Mouse (Mus musculus): Measurements from ENCODE around the gene Tdrd3. TPM values are rescaled to one million over a fixed set of nuclear protein-coding genes. Genes with fewer than 3 reads are reported as not detected.

The Tdrd3 gene
- polyA plus RNA-seq, 1 experiment from 2014 or later = 16.2 TPM

DNA sequence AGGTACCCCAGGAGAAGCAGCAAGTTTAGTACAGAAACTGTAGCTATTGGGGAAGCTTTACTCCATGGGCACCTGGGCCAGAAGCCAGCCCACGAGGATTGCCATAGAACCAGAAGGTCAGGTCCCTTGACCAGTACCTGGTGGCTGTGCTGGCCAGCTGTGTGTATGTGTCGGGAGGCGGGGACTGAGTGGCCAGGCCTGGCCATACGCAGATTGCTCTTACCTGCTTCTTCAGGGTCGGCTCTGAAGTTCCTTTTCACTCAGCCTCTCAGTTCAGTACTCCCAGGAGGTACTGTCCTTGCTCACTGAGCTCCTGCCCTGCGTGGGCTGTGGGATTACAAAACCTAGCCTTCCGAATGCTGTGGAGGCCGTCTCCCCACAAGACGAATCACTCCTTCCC, 147.4 kb downstream of the Tdrd3 start:
- no peak for DNase-seq (ENCODE audit: low spot score)

- DNase-seq (ENCODE audit: low spot score) = no peak
These were observed 149.8 kb downstream of the Tdrd3 start for GRCm38 (mm10) chr14:87566211-87566610.

GRCm38 (mm10) chr14:87567034-87567461, 150.6 kb downstream of the Tdrd3 start:
- DNase-seq (ENCODE audit: low spot score) = no peak

GRCm38 (mm10) chr14:87567626-87568446, 151.4 kb downstream of the Tdrd3 start:
- DNase-seq (ENCODE audit: low spot score) = no peak

- no peak for DNase-seq (ENCODE audit: low spot score)
These were observed 152.0 kb downstream of the Tdrd3 start for GRCm38 (mm10) chr14:87568447-87568908.

- no peak for DNase-seq (ENCODE audit: low spot score)
These were observed 153.0 kb downstream of the Tdrd3 start for GRCm38 (mm10) chr14:87569471-87569870.

- DNase-seq (ENCODE audit: low spot score) = no peak
These were observed 156.0 kb downstream of the Tdrd3 start for GRCm38 (mm10) chr14:87572453-87572852.

DNA sequence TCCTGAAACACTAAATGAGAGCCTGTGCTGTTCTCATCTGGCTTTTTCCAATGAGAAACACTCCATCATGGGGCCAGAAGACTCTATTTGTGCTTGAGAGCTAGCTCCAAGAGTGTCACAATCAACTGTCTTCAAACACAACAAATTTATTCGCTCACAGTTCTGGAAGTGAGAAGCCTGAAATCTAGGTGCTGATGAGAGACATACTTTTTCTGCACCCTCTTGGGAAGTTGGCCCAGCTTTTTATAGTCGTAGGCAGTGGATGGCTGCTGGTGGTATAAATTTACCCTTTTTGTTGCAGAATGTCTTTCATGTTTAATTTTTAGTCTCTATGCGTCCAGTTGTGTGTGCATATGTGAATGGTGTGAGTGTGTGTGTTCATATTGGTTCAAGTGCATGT, 166.2 kb downstream of the Tdrd3 start:
- DNase-seq (ENCODE audit: low spot score) = no peak

Measured in thymus, postnatal 0 days (tissue).